Mouse (Mus musculus): Measurements from ENCODE around the gene Tmem213.

DNA sequence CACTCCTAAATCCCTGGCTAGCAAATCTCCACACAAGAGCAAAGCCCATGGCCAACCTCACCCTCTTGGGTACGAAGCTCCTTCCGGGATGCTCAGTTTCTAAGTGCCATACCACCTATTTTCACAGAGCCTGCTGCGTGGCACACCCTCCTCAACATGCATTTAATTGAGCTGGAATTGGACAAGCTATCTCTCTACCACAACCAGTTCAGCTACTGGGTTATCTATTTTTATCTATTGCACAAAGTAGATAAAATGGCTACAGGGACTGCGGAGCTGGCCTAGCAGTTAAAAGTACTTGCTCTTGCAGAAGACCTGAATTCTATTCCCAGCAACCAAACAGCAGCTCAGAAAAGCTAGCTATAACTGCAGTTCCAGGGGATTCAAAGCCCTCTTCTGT is 37.8 kb upstream of the Tmem213 start:
- TF ChIP-seq CTCF (IDR thresholded peaks at IDR 0.05; ENCODE audit: insufficient read depth, low read length) (no peak), POLR2A (IDR thresholded peaks at IDR 0.05; ENCODE audit: borderline replicate concordance, extremely low read depth, low read depth, low read length) (no peak)

Measured in lung, adult 2 months (tissue).